Mouse (Mus musculus) lung, embryonic 14.5 days (tissue): ENCODE results near the gene Fam181b. TPM values are rescaled to one million over a fixed set of nuclear protein-coding genes. Genes with fewer than 3 reads are reported as not detected.

ENCODE experiments used
- ATAC-seq: fragments of 200-750 bp; cut with Nextera tagmentation; 2 replicates; pipeline ENCODE4 v1.8.0; 2017; ENCODE audit warnings: mild to moderate bottlenecking, moderate TSS enrichment, moderate library complexity; ENCODE audit not compliant: insufficient read depth
- DNase-seq: peaks from one replicate; pipeline ENCODE4 v3.0.0-alpha.2; 2015
- H3K27ac ChIP-seq: fragments of 300-500 bp; sonication (generic); 2 replicates; pipeline ENCODE4 v1.5.1; 2014; ENCODE audit warnings: low read depth, mild to moderate bottlenecking, moderate library complexity
- H3K27me3 ChIP-seq: fragments of 300-500 bp; sonication (generic); 2 replicates; pipeline ENCODE4 v1.6.1; 2014; ENCODE audit warnings: low read length, control low read depth; ENCODE audit not compliant: insufficient read depth
- H3K36me3 ChIP-seq: fragments of 300-500 bp; sonication (generic); 2 replicates; pipeline ENCODE4 v1.6.1; 2014; ENCODE audit warnings: control low read depth; ENCODE audit not compliant: insufficient read depth
- H3K4me1 ChIP-seq: fragments of 300-500 bp; sonication (generic); 2 replicates; pipeline ENCODE4 v1.6.1; 2014; ENCODE audit warnings: antibody characterized with exemption, control low read depth; ENCODE audit not compliant: insufficient read depth
- H3K4me2 ChIP-seq: fragments of 300-500 bp; sonication (generic); 2 replicates; pipeline ENCODE4 v1.6.1; 2014; ENCODE audit warnings: mild to moderate bottlenecking
- H3K4me3 ChIP-seq: fragments of 300-500 bp; sonication (generic); 2 replicates; pipeline ENCODE4 v1.5.1; 2014; ENCODE audit warnings: low read depth, low read length
- H3K9ac ChIP-seq: fragments of 300-500 bp; sonication (generic); 2 replicates; pipeline ENCODE4 v1.6.1; 2014
- H3K9me3 ChIP-seq: fragments of 300-500 bp; sonication (generic); 2 replicates; pipeline ENCODE4 v1.6.1; 2016; ENCODE audit warnings: low read depth, low read length, control low read depth
- CTCF ChIP-seq: IDR thresholded peaks from 2 replicates; pipeline ENCODE4 v1.5.1; 2016; ENCODE audit warnings: antibody characterized with exemption, low read depth
- WGBS: fragments of 180-500 bp; shearing (Covaris S2); extraction: QIAGEN DNeasy Blood & Tissue Kit; methylation state at CpG from one replicate; pipeline ENCODE4 v1.1.7; 2014; 5-methylcytosine and 5-hydroxymethylcytosine counted together
- polyA plus RNA-seq: library from polyadenylated mRNA; unstranded; fragments of >200 nt; fragmentation: Nextera tagmentation; extraction: Ambion mirVana; gene quantifications from 2 replicates; pipeline ENCODE4 v1.2.1, GENCODE M21; 2014

The Fam181b gene
- 4.3 and 4.4 TPM in 2 replicates for polyA plus RNA-seq

- ATAC-seq (peak; percentile 98), DNase-seq (peak; percentile 89)
- H3K36me3 ChIP-seq = no peaks in the 10 kb centered on the region
- H3K27me3 ChIP-seq = peaks cover 23% of the 10 kb centered on the region; the same call in 1 of the 2 replicates
- H3K9me3 ChIP-seq = no peaks in the 10 kb centered on the region
- peak within 1 kb of the TSS; percentile 81 for H3K4me2 ChIP-seq
- peak within 1 kb of the TSS; percentile 55 for H3K9ac ChIP-seq
- no peak within 1 kb of the TSS for H3K27ac ChIP-seq
- peak within 1 kb of the TSS; percentile 56 for H3K4me3 ChIP-seq
- peak; percentile 36 for TF ChIP-seq CTCF
- no peaks in the 10 kb centered on the region for H3K4me1 ChIP-seq
- under 1% methylated on average over 96 of the region's 96 CpGs for WGBS
These were observed at the start of gene Fam181b for GRCm38 (mm10) chr7:93079785-93080730. Gene Fam181b, plus strand, starts transcription at chr7:93079865.

GRCm38 (mm10) chr7:93037763-93038471 is 41.7 kb upstream of the Fam181b start:
- Histone ChIP-seq H3K9me3 (no peaks in the 10 kb centered on the region), H3K4me3 (no peak overlapping the region), H3K27ac (no peak overlapping the region), H3K9ac (no peak overlapping the region), H3K4me1 (no peaks in the 10 kb centered on the region), H3K27me3 (no peaks in the 10 kb centered on the region), H3K4me2 (no peak overlapping the region), H3K36me3 (no peaks in the 10 kb centered on the region)
- no peak for TF ChIP-seq CTCF
- WGBS = 25% methylated on average over 5 of the region's 5 CpGs
- DNase-seq = no peak
- no peak for ATAC-seq

- H3K4me2 ChIP-seq = no peak overlapping the region
- H3K4me3 ChIP-seq = no peak overlapping the region
- no peaks in the 10 kb centered on the region for H3K36me3 ChIP-seq
- no peak overlapping the region for H3K9ac ChIP-seq
- no peak for TF ChIP-seq CTCF
- peak; percentile 4 for DNase-seq
- no peaks in the 10 kb centered on the region for H3K9me3 ChIP-seq
- ATAC-seq = no peak
- H3K27ac ChIP-seq = no peak overlapping the region
- no peaks in the 10 kb centered on the region for H3K27me3 ChIP-seq
- no peaks in the 10 kb centered on the region for H3K4me1 ChIP-seq
- WGBS = 21% methylated on average over 1 of the region's 1 CpGs
These were observed 41.2 kb upstream of the Fam181b start for GRCm38 (mm10) chr7:93038472-93038828.

DNA sequence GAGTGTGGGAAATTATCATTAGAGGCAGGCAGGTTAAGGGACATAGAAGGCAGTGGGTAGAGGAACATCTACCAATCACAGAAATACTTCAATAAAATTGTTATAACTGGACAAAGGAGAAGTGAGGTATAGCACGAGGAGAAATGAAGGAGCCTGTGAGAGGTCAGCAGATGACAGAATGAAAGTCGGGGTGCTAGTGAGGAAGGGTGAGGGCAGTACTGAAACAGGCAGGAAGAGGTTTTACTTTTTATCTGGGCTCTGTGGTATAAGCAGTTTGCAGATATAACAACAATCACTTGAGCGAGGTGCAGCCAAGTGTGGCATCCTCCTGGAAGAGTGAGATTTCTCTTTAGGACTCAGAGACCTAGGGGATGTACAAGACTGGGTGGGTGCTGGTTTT is 40.1 kb upstream of the Fam181b start:
- H3K9ac ChIP-seq = no peak overlapping the region
- H3K4me1 ChIP-seq = no peaks in the 10 kb centered on the region
- no peak overlapping the region for H3K4me2 ChIP-seq
- H3K9me3 ChIP-seq = no peaks in the 10 kb centered on the region
- no peak for TF ChIP-seq CTCF
- ATAC-seq (no peak), DNase-seq (no peak)
- no peak overlapping the region for H3K27ac ChIP-seq
- no peak overlapping the region for H3K4me3 ChIP-seq
- 58% methylated on average over 3 of the region's 3 CpGs for WGBS
- no peaks in the 10 kb centered on the region for H3K27me3 ChIP-seq
- no peaks in the 10 kb centered on the region for H3K36me3 ChIP-seq

DNA sequence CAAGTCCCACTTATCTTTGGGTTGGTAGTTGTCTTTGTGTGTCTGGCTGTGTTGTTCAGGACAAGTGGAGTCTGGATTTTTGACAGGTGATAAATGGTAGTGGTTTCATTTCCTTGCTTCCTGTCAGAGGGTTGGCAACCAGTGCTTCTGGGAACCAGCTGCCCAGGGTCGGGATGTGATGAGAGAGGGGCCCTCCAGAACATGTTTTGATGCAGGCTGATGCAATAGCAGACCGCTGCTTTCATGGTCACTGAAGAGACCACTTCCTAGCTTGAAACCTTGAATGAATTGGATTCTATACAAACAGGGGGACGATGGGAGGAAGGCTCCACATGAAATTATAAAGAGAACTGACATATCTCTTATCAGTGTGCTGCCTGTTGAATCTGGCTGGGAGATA is 35.3 kb upstream of the Fam181b start:
- no peak for TF ChIP-seq CTCF
- 24% methylated on average over 3 of the region's 3 CpGs for WGBS
- ATAC-seq = no peak
- Histone ChIP-seq H3K4me1 (no peaks in the 10 kb centered on the region), H3K9me3 (no peaks in the 10 kb centered on the region), H3K27me3 (no peaks in the 10 kb centered on the region), H3K4me3 (no peak overlapping the region), H3K36me3 (no peaks in the 10 kb centered on the region), H3K4me2 (no peak overlapping the region), H3K27ac (no peak overlapping the region), H3K9ac (no peak overlapping the region)
- no peak for DNase-seq

DNA sequence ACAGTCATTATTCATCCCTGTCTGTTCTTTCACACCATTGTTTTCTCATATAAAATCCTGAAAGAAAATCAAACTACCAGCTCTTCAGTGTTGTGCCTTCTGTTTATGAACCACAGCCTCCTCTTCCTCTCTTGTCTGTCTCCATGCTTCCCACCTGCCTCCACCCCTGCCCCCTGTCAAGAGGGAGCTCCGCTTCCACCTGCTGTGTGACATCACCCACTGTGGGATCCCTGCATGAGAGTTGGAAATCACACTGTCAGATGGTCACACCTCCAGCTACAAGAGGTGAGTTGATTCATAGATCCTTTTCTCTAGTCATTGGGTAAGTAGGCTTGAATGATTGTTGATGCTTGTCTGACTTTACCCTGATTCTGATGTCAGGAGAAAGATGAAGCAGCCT is 34.9 kb upstream of the Fam181b start:
- Histone ChIP-seq H3K9me3 (no peaks in the 10 kb centered on the region), H3K27me3 (no peaks in the 10 kb centered on the region), H3K9ac (no peak overlapping the region), H3K4me2 (no peak overlapping the region), H3K4me3 (no peak overlapping the region), H3K36me3 (no peaks in the 10 kb centered on the region), H3K4me1 (no peaks in the 10 kb centered on the region), H3K27ac (no peak overlapping the region)
- ATAC-seq (no peak), DNase-seq (no peak)
- WGBS = 55% methylated on average over 1 of the region's 1 CpGs
- TF ChIP-seq CTCF = no peak

DNA sequence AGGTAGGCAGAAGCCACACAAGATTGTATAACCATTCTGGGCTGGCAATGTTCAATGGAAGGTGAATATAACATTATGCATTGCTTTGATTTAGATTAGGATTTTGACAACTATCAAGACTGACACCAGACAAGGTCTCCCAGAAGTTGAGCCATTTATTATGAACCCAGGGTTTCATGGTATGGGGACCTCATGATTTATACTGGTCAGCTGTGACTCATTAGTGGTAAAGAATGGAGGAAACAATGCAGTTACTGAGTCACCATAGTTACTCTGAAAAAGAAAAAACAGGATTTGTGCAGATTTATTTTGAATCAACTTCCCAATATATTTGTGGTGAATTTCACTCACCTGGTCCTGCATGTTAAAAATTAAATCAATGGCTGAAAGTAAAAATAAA is 18.8 kb upstream of the Fam181b start:
- DNase-seq (no peak), ATAC-seq (no peak)
- Histone ChIP-seq H3K27me3 (no peaks in the 10 kb centered on the region), H3K9ac (no peak overlapping the region), H3K4me2 (no peak overlapping the region), H3K4me3 (no peak overlapping the region), H3K36me3 (no peaks in the 10 kb centered on the region), H3K4me1 (no peaks in the 10 kb centered on the region), H3K9me3 (no peaks in the 10 kb centered on the region), H3K27ac (no peak overlapping the region)
- TF ChIP-seq CTCF = no peak
